Comparison of ENCODE assay signal across 9 mouse cellular contexts in genomic region chr19:5475069-5475714, GRCm38 (mm10). TPM values are rescaled to one million over a fixed set of nuclear protein-coding genes. Genes with fewer than 3 reads are reported as not detected.
A peak's percentile ranks its signal among the peaks of the same experiment; 100 is the strongest.
DNase-seq lines count a peak whose midpoint lies in the region; ATAC-seq lines count a peak whose summit lies in the region.
"Had no signal": no experiment of that assay in that cellular context is flagged by ENCODE, and none has a peak within 500 bp of the region (broad histone marks: within the 10 kb centered on the region; RNA-seq: fewer than 3 reads in every experiment).

No protein-coding gene starts in this region.

- peaks cover 20% of the 10 kb centered on the region; the same call in 1 of the 2 replicates for H3K4me1 ChIP-seq in kidney, embryonic 14.5 days (ENCODE audit: control insufficient read depth, insufficient read depth, low read length)
- H3K4me1 ChIP-seq in heart, embryonic 13.5 days, result peaks cover 24% of the 10 kb centered on the region
- H3K4me1 ChIP-seq in liver, embryonic 15.5 days (replicated peaks), result peaks cover 23% of the 10 kb centered on the region

- no peaks in the 10 kb centered on the region for H3K27me3 ChIP-seq in kidney, embryonic 14.5 days (ENCODE audit: control insufficient read depth, insufficient read depth, low read length)
- no peaks in the 10 kb centered on the region for H3K27me3 ChIP-seq in heart, embryonic 13.5 days (replicated peaks)
- H3K27me3 ChIP-seq in liver, embryonic 15.5 days, result peaks cover 49% of the 10 kb centered on the region

- peak overlapping the region; percentile 91; the same call in 1 of the 2 replicates for H3K27ac ChIP-seq in kidney, embryonic 14.5 days (ENCODE audit: low read depth, low read length)
- H3K27ac ChIP-seq in heart, embryonic 13.5 days (replicated peaks), result peak overlapping the region; percentile 86
- H3K27ac ChIP-seq in liver, embryonic 15.5 days (replicated peaks), result 0 out of 2 replicates have a peak overlapping the region, but pooled peaks have one; percentile 24
- H3K27ac ChIP-seq: macrophage had no signal

- no peak for DNase-seq in kidney, adult 11 months
- DNase-seq in brain, adult 2 months (ENCODE audit: low read depth, low spot score), result peak; percentile 61
- no peak for DNase-seq in ovary, postnatal 10 days (ENCODE audit: low spot score)
- no peak for DNase-seq in frontal cortex, postnatal 25 days (ENCODE audit: low spot score in 2 of 2)
- DNase-seq in layer of hippocampus, postnatal 14 days (ENCODE audit: low spot score in 2 of 2), result no peak

- H3K36me3 ChIP-seq in kidney, embryonic 14.5 days (ENCODE audit: control insufficient read depth, insufficient read depth, low read length), result peaks cover 32% of the 10 kb centered on the region
- peaks cover 40% of the 10 kb centered on the region for H3K36me3 ChIP-seq in heart, embryonic 13.5 days
- no peaks in the 10 kb centered on the region for H3K36me3 ChIP-seq in liver, embryonic 15.5 days (replicated peaks)

- peak overlapping the region; percentile 66 for H3K4me3 ChIP-seq in kidney, embryonic 14.5 days (ENCODE audit: low read length)
- H3K4me3 ChIP-seq in heart, embryonic 13.5 days, result peak overlapping the region; percentile 69
- peak overlapping the region; percentile 53 for H3K4me3 ChIP-seq in liver, embryonic 15.5 days (replicated peaks)

- peak overlapping the region; percentile 78 for H3K4me2 ChIP-seq in kidney, embryonic 14.5 days (replicated peaks; ENCODE audit: low read depth, low read length)
- peak overlapping the region; percentile 75 for H3K4me2 ChIP-seq in heart, embryonic 13.5 days
- H3K4me2 ChIP-seq in liver, embryonic 15.5 days, result peak overlapping the region; percentile 79

- WGBS in kidney, embryonic 14.5 days, result 15% methylated on average over 13 of the region's 13 CpGs
- 13% methylated on average over 12 of the region's 13 CpGs for WGBS in heart, embryonic 13.5 days
- 40% methylated on average over 13 of the region's 13 CpGs for WGBS in liver, embryonic 15.5 days (ENCODE audit: insufficient replicate concordance)

- peak; percentile 34; the same call in 1 of the 2 replicates for ATAC-seq in kidney, embryonic 14.5 days (ENCODE audit: low FRiP score, low TSS enrichment)
- no peak; the same call in 1 of the 2 replicates for ATAC-seq in heart, embryonic 13.5 days (ENCODE audit: extremely low read depth, insufficient number of reproducible peaks, low FRiP score, low TSS enrichment)
- 0 out of 2 replicates have a peak, but pooled peaks have one; percentile 11 for ATAC-seq in liver, embryonic 15.5 days (ENCODE audit: insufficient read depth)

- no peaks in the 10 kb centered on the region for H3K9me3 ChIP-seq in kidney, embryonic 14.5 days (ENCODE audit: control insufficient read depth, low read length)
- H3K9me3 ChIP-seq in heart, embryonic 13.5 days, result no peaks in the 10 kb centered on the region
- H3K9me3 ChIP-seq in liver, embryonic 15.5 days (replicated peaks), result no peaks in the 10 kb centered on the region

- peak overlapping the region; percentile 86 for H3K9ac ChIP-seq in kidney, embryonic 14.5 days (ENCODE audit: low read depth, low read length)
- peak overlapping the region; percentile 92 for H3K9ac ChIP-seq in heart, embryonic 13.5 days
- peak overlapping the region; percentile 37; the same call in 1 of the 2 replicates for H3K9ac ChIP-seq in liver, embryonic 15.5 days

RNA-seq across cellular contexts. Expression of gene Efemp2, which starts 1.4 kb away (rescaled TPM):
- 109 and 139 TPM in 2 replicates for polyA plus RNA-seq in kidney, embryonic 14.5 days (2014; fragmentation: Nextera tagmentation; extraction: Ambion mirVana)
- polyA plus RNA-seq in heart, embryonic 13.5 days (2015; fragmentation: Nextera tagmentation; extraction: Ambion mirVana), result 74.0 and 80.7 TPM in 2 replicates
- 16.0 and 17.5 TPM in 2 replicates for polyA plus RNA-seq in liver, embryonic 15.5 days (2015; fragmentation: Nextera tagmentation; extraction: Ambion mirVana)
- total RNA-seq in layer of hippocampus, postnatal 14 days (2021), result 10 to 100 TPM; 16.8 to 20.9 TPM

RNA-seq across cellular contexts. Expression of gene Ctsw, which starts 6.9 kb away (rescaled TPM):
- 0.54 TPM in 2 replicates for polyA plus RNA-seq in kidney, embryonic 14.5 days (2014; fragmentation: Nextera tagmentation; extraction: Ambion mirVana)
- 0.56 and 1.7 TPM in 2 replicates for polyA plus RNA-seq in heart, embryonic 13.5 days (2015; fragmentation: Nextera tagmentation; extraction: Ambion mirVana)
- polyA plus RNA-seq in liver, embryonic 15.5 days (2015; fragmentation: Nextera tagmentation; extraction: Ambion mirVana), result 0.53 and 0.54 TPM in 2 replicates
- 1 to 10 TPM in 1 of 2 experiments, under 1 TPM in 1; 0.41 to 1.2 TPM for total RNA-seq in layer of hippocampus, postnatal 14 days (2021)

RNA-seq across cellular contexts. Expression of gene Mus81, which starts 13.0 kb away (rescaled TPM):
- polyA plus RNA-seq in kidney, embryonic 14.5 days (2014; fragmentation: Nextera tagmentation; extraction: Ambion mirVana), result 36.2 and 42.2 TPM in 2 replicates
- 36.8 and 38.9 TPM in 2 replicates for polyA plus RNA-seq in heart, embryonic 13.5 days (2015; fragmentation: Nextera tagmentation; extraction: Ambion mirVana)
- polyA plus RNA-seq in liver, embryonic 15.5 days (2015; fragmentation: Nextera tagmentation; extraction: Ambion mirVana), result 14.0 and 16.4 TPM in 2 replicates
- total RNA-seq in layer of hippocampus, postnatal 14 days (2021), result 10 to 100 TPM; 34.3 to 35.6 TPM

RNA-seq across cellular contexts. Expression of gene Fibp, which starts 14.8 kb away (rescaled TPM):
- 122 and 125 TPM in 2 replicates for polyA plus RNA-seq in kidney, embryonic 14.5 days (2014; fragmentation: Nextera tagmentation; extraction: Ambion mirVana)
- polyA plus RNA-seq in heart, embryonic 13.5 days (2015; fragmentation: Nextera tagmentation; extraction: Ambion mirVana), result 87.4 and 93.1 TPM in 2 replicates
- polyA plus RNA-seq in liver, embryonic 15.5 days (2015; fragmentation: Nextera tagmentation; extraction: Ambion mirVana), result 25.3 and 28.6 TPM in 2 replicates
- 100 to 1,000 TPM in 1 of 2 experiments, 10 to 100 TPM in 1; 96.3 to 101 TPM for total RNA-seq in layer of hippocampus, postnatal 14 days (2021)

RNA-seq across cellular contexts. Expression of gene Cfl1, which starts 15.1 kb away (rescaled TPM):
- polyA plus RNA-seq in kidney, embryonic 14.5 days (2014; fragmentation: Nextera tagmentation; extraction: Ambion mirVana), result 3,114 and 3,144 TPM in 2 replicates
- 1,825 and 1,925 TPM in 2 replicates for polyA plus RNA-seq in heart, embryonic 13.5 days (2015; fragmentation: Nextera tagmentation; extraction: Ambion mirVana)
- polyA plus RNA-seq in liver, embryonic 15.5 days (2015; fragmentation: Nextera tagmentation; extraction: Ambion mirVana), result 992 and 1,073 TPM in 2 replicates
- total RNA-seq in layer of hippocampus, postnatal 14 days (2021), result 1,000 to 10,000 TPM; 1,666 to 1,748 TPM

Comparison
In these comparisons a context has a peak if more than half of its experiments do, and no peak if none do; other contexts are left out.
1. H3K27ac ChIP-seq: peak in every context shown above with its lines; median percentile 91 in kidney, embryonic 14.5 days; 86 in heart, embryonic 13.5 days; 24 in liver, embryonic 15.5 days.
2. H3K9ac ChIP-seq: peak in every context shown above with its lines; median percentile 92 in heart, embryonic 13.5 days; 86 in kidney, embryonic 14.5 days; 37 in liver, embryonic 15.5 days.